Mouse (Mus musculus): ENCODE results near the gene Vps52. TPM values are rescaled to one million over a fixed set of nuclear protein-coding genes. Genes with fewer than 3 reads are reported as not detected.

Gene Vps52
- polyA plus RNA-seq, 1 experiment from 2014 or later, result 27.7 TPM

- Histone ChIP-seq H3K36me3 (peaks cover 71% of the 10 kb centered on the region), H3K9me3 (replicated peaks) (no peaks in the 10 kb centered on the region)
- ATAC-seq (ENCODE audit: low read depth), result no peak
Measured at GRCm38 (mm10) chr17:33959135-33959534, 3.5 kb downstream of the Vps52 start.

GRCm38 (mm10) chr17:33959948-33960347 lies 4.3 kb downstream of the Vps52 start:
- H3K36me3 ChIP-seq, result peaks cover 68% of the 10 kb centered on the region
- no peak for DNase-seq
- H3K4me2 ChIP-seq, result no peak overlapping the region
- no peak overlapping the region for H3K27ac ChIP-seq
- no peaks in the 10 kb centered on the region for H3K27me3 ChIP-seq
- no peak overlapping the region for H3K4me3 ChIP-seq (replicated peaks)
- 78% methylated on average over 15 of the region's 15 CpGs for WGBS (ENCODE audit: insufficient replicate concordance)
- no peak overlapping the region for H3K9ac ChIP-seq
- H3K4me1 ChIP-seq (replicated peaks), result peaks cover 18% of the 10 kb centered on the region
- no peaks in the 10 kb centered on the region for H3K9me3 ChIP-seq (replicated peaks)
- ATAC-seq (ENCODE audit: low read depth), result no peak

More at GRCm38 (mm10) chr17:33959135-33959534, 3.5 kb downstream of the Vps52 start:
- Histone ChIP-seq H3K4me3 (replicated peaks) (no peak overlapping the region), H3K27ac (no peak overlapping the region), H3K4me1 (replicated peaks) (peaks cover 25% of the 10 kb centered on the region), H3K4me2 (no peak overlapping the region), H3K9ac (no peak overlapping the region), H3K27me3 (no peaks in the 10 kb centered on the region)
- no peak for DNase-seq
- WGBS (ENCODE audit: insufficient replicate concordance), result 90% methylated on average over 13 of the region's 13 CpGs

- Histone ChIP-seq H3K4me2 (no peak overlapping the region), H3K36me3 (peaks cover 84% of the 10 kb centered on the region), H3K4me3 (replicated peaks) (no peak overlapping the region), H3K9me3 (replicated peaks) (no peaks in the 10 kb centered on the region), H3K9ac (no peak overlapping the region), H3K27me3 (no peaks in the 10 kb centered on the region), H3K27ac (no peak overlapping the region), H3K4me1 (replicated peaks) (peaks cover 2% of the 10 kb centered on the region; the same call in 1 of the 2 replicates)
- no peak for ATAC-seq (ENCODE audit: low read depth)
- WGBS (ENCODE audit: insufficient replicate concordance), result 78% methylated on average over 7 of the region's 7 CpGs
- no peak for DNase-seq
Measured at GRCm38 (mm10) chr17:33962876-33963275, 7.3 kb downstream of the Vps52 start.

GRCm38 (mm10) chr17:33965082-33965845 lies 9.7 kb downstream of the Vps52 start:
- 84% methylated on average over 17 of the region's 17 CpGs for WGBS (ENCODE audit: insufficient replicate concordance)
- DNase-seq (no peak), ATAC-seq (ENCODE audit: low read depth) (no peak)
- Histone ChIP-seq H3K4me1 (replicated peaks) (0 out of 2 replicates have a peak, but pooled peaks cover 3% of the 10 kb centered on the region), H3K27me3 (no peaks in the 10 kb centered on the region), H3K36me3 (peaks cover 60% of the 10 kb centered on the region), H3K27ac (no peak overlapping the region), H3K4me2 (no peak overlapping the region), H3K9me3 (replicated peaks) (no peaks in the 10 kb centered on the region), H3K9ac (no peak overlapping the region), H3K4me3 (replicated peaks) (no peak overlapping the region)

- H3K27ac ChIP-seq, result no peak overlapping the region
- H3K9ac ChIP-seq, result no peak overlapping the region
- peaks cover 53% of the 10 kb centered on the region for H3K36me3 ChIP-seq
- ATAC-seq (ENCODE audit: low read depth) (no peak), DNase-seq (no peak)
- H3K4me2 ChIP-seq, result no peak overlapping the region
- H3K27me3 ChIP-seq, result no peaks in the 10 kb centered on the region
- no peak overlapping the region for H3K4me3 ChIP-seq (replicated peaks)
- WGBS (ENCODE audit: insufficient replicate concordance), result 83% methylated on average over 16 of the region's 16 CpGs
- H3K4me1 ChIP-seq (replicated peaks), result 0 out of 2 replicates have a peak, but pooled peaks cover 3% of the 10 kb centered on the region
- no peaks in the 10 kb centered on the region for H3K9me3 ChIP-seq (replicated peaks)
Measured at GRCm38 (mm10) chr17:33965846-33966550, 10.4 kb downstream of the Vps52 start.

GRCm38 (mm10) chr17:33968489-33968888 lies 12.9 kb downstream of the Vps52 start:
- Histone ChIP-seq H3K4me2 (no peak overlapping the region), H3K27me3 (no peaks in the 10 kb centered on the region), H3K9ac (no peak overlapping the region), H3K9me3 (replicated peaks) (no peaks in the 10 kb centered on the region), H3K27ac (no peak overlapping the region), H3K4me3 (replicated peaks) (no peak overlapping the region), H3K4me1 (replicated peaks) (peaks cover 8% of the 10 kb centered on the region), H3K36me3 (peaks cover 28% of the 10 kb centered on the region)
- 2% methylated on average over 9 of the region's 9 CpGs for WGBS (ENCODE audit: insufficient replicate concordance)
- DNase-seq, result peak; percentile 74
- ATAC-seq (ENCODE audit: low read depth), result peak; percentile 68

GRCm38 (mm10) chr17:33968927-33969326 lies 13.3 kb downstream of the Vps52 start:
- H3K9me3 ChIP-seq (replicated peaks), result no peaks in the 10 kb centered on the region
- H3K9ac ChIP-seq, result no peak overlapping the region
- ATAC-seq (ENCODE audit: low read depth), result peak; percentile 55
- WGBS (ENCODE audit: insufficient replicate concordance), result 21% methylated on average over 5 of the region's 5 CpGs
- H3K4me2 ChIP-seq, result no peak overlapping the region
- H3K4me1 ChIP-seq (replicated peaks), result peaks cover 12% of the 10 kb centered on the region
- H3K4me3 ChIP-seq (replicated peaks), result no peak overlapping the region
- H3K27ac ChIP-seq, result no peak overlapping the region
- H3K36me3 ChIP-seq, result peaks cover 23% of the 10 kb centered on the region
- no peak for DNase-seq
- no peaks in the 10 kb centered on the region for H3K27me3 ChIP-seq

GRCm38 (mm10) chr17:33969394-33969793 lies 13.8 kb downstream of the Vps52 start:
- Histone ChIP-seq H3K9me3 (replicated peaks) (no peaks in the 10 kb centered on the region), H3K27ac (no peak overlapping the region), H3K9ac (no peak overlapping the region), H3K4me2 (no peak overlapping the region), H3K27me3 (no peaks in the 10 kb centered on the region), H3K36me3 (peaks cover 21% of the 10 kb centered on the region), H3K4me3 (replicated peaks) (no peak overlapping the region), H3K4me1 (replicated peaks) (peaks cover 12% of the 10 kb centered on the region)
- DNase-seq, result no peak
- 68% methylated on average over 4 of the region's 4 CpGs for WGBS (ENCODE audit: insufficient replicate concordance)
- no peak for ATAC-seq (ENCODE audit: low read depth)

- ATAC-seq (ENCODE audit: low read depth) (no peak), DNase-seq (no peak)
- 5% methylated on average over 1 of the region's 1 CpGs for WGBS (ENCODE audit: insufficient replicate concordance)
Measured at GRCm38 (mm10) chr17:33972691-33973090, 17.1 kb downstream of the Vps52 start.

GRCm38 (mm10) chr17:33973572-33973971 lies 18.0 kb downstream of the Vps52 start:
- H3K4me2 ChIP-seq, result no peak overlapping the region
- no peak overlapping the region for H3K9ac ChIP-seq
- H3K4me1 ChIP-seq (replicated peaks), result peaks cover 22% of the 10 kb centered on the region
- no peak overlapping the region for H3K4me3 ChIP-seq (replicated peaks)
- no peaks in the 10 kb centered on the region for H3K9me3 ChIP-seq (replicated peaks)
- 37% methylated on average over 3 of the region's 3 CpGs for WGBS (ENCODE audit: insufficient replicate concordance)
- H3K36me3 ChIP-seq, result no peaks in the 10 kb centered on the region
- peaks cover 28% of the 10 kb centered on the region for H3K27me3 ChIP-seq
- DNase-seq, result peak; percentile 51
- ATAC-seq (ENCODE audit: low read depth), result 0 out of 2 replicates have a peak, but pooled peaks have one; percentile 33
- no peak overlapping the region for H3K27ac ChIP-seq

More at GRCm38 (mm10) chr17:33972691-33973090, 17.1 kb downstream of the Vps52 start:
- Histone ChIP-seq H3K4me2 (no peak overlapping the region), H3K9me3 (replicated peaks) (no peaks in the 10 kb centered on the region), H3K4me1 (replicated peaks) (peaks cover 14% of the 10 kb centered on the region), H3K4me3 (replicated peaks) (no peak overlapping the region), H3K36me3 (no peaks in the 10 kb centered on the region), H3K27ac (no peak overlapping the region), H3K27me3 (peaks cover 19% of the 10 kb centered on the region), H3K9ac (no peak overlapping the region)

- H3K27ac ChIP-seq, result no peak overlapping the region; the same call in 1 of the 2 replicates
- ATAC-seq (ENCODE audit: low read depth) (no peak), DNase-seq (no peak)
- WGBS (ENCODE audit: insufficient replicate concordance), result 3% methylated on average over 57 of the region's 57 CpGs
- peak overlapping the region; percentile 62 for H3K4me3 ChIP-seq (replicated peaks)
- H3K9ac ChIP-seq, result peak overlapping the region; percentile 61
- H3K9me3 ChIP-seq (replicated peaks), result no peaks in the 10 kb centered on the region
- peaks cover 50% of the 10 kb centered on the region for H3K4me1 ChIP-seq (replicated peaks)
- peaks cover 41% of the 10 kb centered on the region for H3K27me3 ChIP-seq
- H3K36me3 ChIP-seq, result no peaks in the 10 kb centered on the region
- peak overlapping the region; percentile 85 for H3K4me2 ChIP-seq
Measured at GRCm38 (mm10) chr17:33977861-33978557, 22.4 kb downstream of the Vps52 start.
